ENCODE assay signal across 16 mouse cellular contexts in genomic region chr13:111928636-111929544, GRCm38 (mm10).
DNase-seq lines count a peak whose midpoint lies in the region; ATAC-seq and TF ChIP-seq lines count a peak whose summit lies in the region.
"Had no signal": no experiment of that assay in that cellular context is flagged by ENCODE, and none has a peak within 500 bp of the region (broad histone marks: within the 10 kb centered on the region; RNA-seq: fewer than 3 reads in every experiment).

No protein-coding gene starts in this region.

- WGBS in midbrain, embryonic 11.5 days: 92% methylated on average over 9 of the region's 9 CpGs
- WGBS in midbrain, postnatal 0 days: 78% methylated on average over 9 of the region's 9 CpGs
- WGBS in liver, postnatal 0 days (ENCODE audit: insufficient replicate concordance): 58% methylated on average over 9 of the region's 9 CpGs

- DNase-seq in adrenal gland, adult 2 months: peak; percentile 17
- DNase-seq in adrenal gland, postnatal 25 days: no peak
- DNase-seq in midbrain, embryonic 11.5 days (ENCODE audit: low spot score, missing footprints): peak; percentile 4
- no peak for DNase-seq in midbrain, postnatal 0 days (ENCODE audit: low spot score)
- DNase-seq in liver, postnatal 0 days: no peak
- DNase-seq in kidney, adult 9 months: no peak
- DNase-seq in layer of hippocampus, adult 9-10 months (ENCODE audit: low spot score): no peak
- no peak for DNase-seq in urinary bladder, postnatal 4 days (ENCODE audit: low spot score in 2 of 2)
- DNase-seq: heart, postnatal 36 days; kidney, adult 2 months; layer of hippocampus, adult 9-11 months; spleen, adult 18-20 months; thymus, adult 18-20 months had no signal

- H3K36me3 ChIP-seq in midbrain, embryonic 11.5 days (ENCODE audit: control insufficient read depth, insufficient read depth, low read length): no peaks in the 10 kb centered on the region
- H3K36me3 ChIP-seq in midbrain, postnatal 0 days (ENCODE audit: insufficient read depth, low read length): no peaks in the 10 kb centered on the region
- no peaks in the 10 kb centered on the region for H3K36me3 ChIP-seq in liver, postnatal 0 days (replicated peaks; ENCODE audit: insufficient read depth, low read length)
- H3K36me3 ChIP-seq: limb, embryonic 10.5 days had no signal

- H3K27ac ChIP-seq in midbrain, embryonic 11.5 days (ENCODE audit: low read depth, low read length): no peak overlapping the region
- H3K27ac ChIP-seq in midbrain, postnatal 0 days (ENCODE audit: low read depth, low read length): no peak overlapping the region
- H3K27ac ChIP-seq in liver, postnatal 0 days (ENCODE audit: low read depth): peak overlapping the region; percentile 78
- H3K27ac ChIP-seq: forebrain, embryonic 13.5 days; limb, embryonic 10.5 days had no signal

- H3K27me3 ChIP-seq in midbrain, embryonic 11.5 days (ENCODE audit: control insufficient read depth, insufficient read depth, low read length): no peaks in the 10 kb centered on the region
- no peaks in the 10 kb centered on the region for H3K27me3 ChIP-seq in midbrain, postnatal 0 days (ENCODE audit: insufficient read depth, low read length)
- H3K27me3 ChIP-seq in liver, postnatal 0 days (ENCODE audit: insufficient read depth, low read length): no peaks in the 10 kb centered on the region
- H3K27me3 ChIP-seq: forebrain, embryonic 13.5 days had no signal

- ATAC-seq in midbrain, embryonic 11.5 days (ENCODE audit: low FRiP score): no peak
- no peak for ATAC-seq in midbrain, postnatal 0 days (ENCODE audit: low FRiP score)
- ATAC-seq in liver, postnatal 0 days: peak; percentile 73
- ATAC-seq: forebrain, embryonic 13.5 days had no signal

- H3K9me3 ChIP-seq in midbrain, embryonic 11.5 days (ENCODE audit: control insufficient read depth, low read length): no peaks in the 10 kb centered on the region
- H3K9me3 ChIP-seq in midbrain, postnatal 0 days (ENCODE audit: low read length): no peaks in the 10 kb centered on the region
- no peaks in the 10 kb centered on the region for H3K9me3 ChIP-seq in liver, postnatal 0 days (ENCODE audit: low read length)
- H3K9me3 ChIP-seq: forebrain, embryonic 13.5 days; limb, embryonic 10.5 days had no signal

- no peak overlapping the region for H3K9ac ChIP-seq in midbrain, embryonic 11.5 days (ENCODE audit: low read length)
- no peak overlapping the region for H3K9ac ChIP-seq in midbrain, postnatal 0 days (replicated peaks; ENCODE audit: low read length, poor library complexity, severe bottlenecking)
- H3K9ac ChIP-seq in liver, postnatal 0 days (replicated peaks): no peak overlapping the region
- H3K9ac ChIP-seq: forebrain, embryonic 13.5 days had no signal

- peak; percentile 88 for TF ChIP-seq EP300 in liver, postnatal 0 days (IDR thresholded peaks at IDR 0.05; ENCODE audit: low read depth)

- no peak for TF ChIP-seq CTCF in midbrain, postnatal 0 days (IDR thresholded peaks at IDR 0.05)
- TF ChIP-seq CTCF in liver, postnatal 0 days (IDR thresholded peaks at IDR 0.05; ENCODE audit: low read depth): no peak

- no peak overlapping the region for H3K4me2 ChIP-seq in midbrain, embryonic 11.5 days
- no peak overlapping the region for H3K4me2 ChIP-seq in midbrain, postnatal 0 days (ENCODE audit: low read depth, low read length, poor library complexity, severe bottlenecking)
- peak overlapping the region; percentile 36 for H3K4me2 ChIP-seq in liver, postnatal 0 days (ENCODE audit: low read depth, low read length)
- H3K4me2 ChIP-seq: forebrain, embryonic 13.5 days had no signal

- no peak overlapping the region for H3K4me3 ChIP-seq in midbrain, embryonic 11.5 days (ENCODE audit: low read depth, low read length)
- no peak overlapping the region for H3K4me3 ChIP-seq in midbrain, postnatal 0 days (ENCODE audit: low read depth, low read length)
- H3K4me3 ChIP-seq in liver, postnatal 0 days (ENCODE audit: low read depth, low read length): no peak overlapping the region
- H3K4me3 ChIP-seq: forebrain, embryonic 13.5 days; limb, embryonic 10.5 days; myocyte had no signal

- H3K4me1 ChIP-seq in midbrain, embryonic 11.5 days (ENCODE audit: control insufficient read depth, insufficient read depth, low read length): no peaks in the 10 kb centered on the region
- H3K4me1 ChIP-seq in midbrain, postnatal 0 days (ENCODE audit: insufficient read depth, low read length): no peaks in the 10 kb centered on the region
- H3K4me1 ChIP-seq in liver, postnatal 0 days (ENCODE audit: insufficient read depth): peaks cover 30% of the 10 kb centered on the region
- H3K4me1 ChIP-seq: limb, embryonic 10.5 days had no signal

Comparison
In these comparisons a context has a peak if more than half of its experiments do, and no peak if none do; other contexts are left out.
1. DNase-seq: peak in adrenal gland, adult 2 months (single experiment) and midbrain, embryonic 11.5 days (single experiment); none in adrenal gland, postnatal 25 days (single experiment), midbrain, postnatal 0 days (single experiment), liver, postnatal 0 days (single experiment), kidney, adult 9 months (single experiment), layer of hippocampus, adult 9-10 months (single experiment) and urinary bladder, postnatal 4 days (0 of 2).